Mouse (Mus musculus) adrenal gland, postnatal 14 days (tissue): ENCODE measurements around the gene Ift172. TPM values are rescaled to one million over a fixed set of nuclear protein-coding genes. Genes with fewer than 3 reads are reported as not detected.

Experiments
- DNase-seq: peaks from one replicate; pipeline ENCODE4 v3.0.0; 2021; ENCODE audit warnings: mixed read lengths
- total RNA-seq: library from RNA; stranded (reverse); gene quantifications from 2 replicates; pipeline ENCODE4 v1.2.3, GENCODE M21; 2021

The Ift172 gene
- total RNA-seq, 1 experiment from 2014 or later, result 36.0 TPM

DNA sequence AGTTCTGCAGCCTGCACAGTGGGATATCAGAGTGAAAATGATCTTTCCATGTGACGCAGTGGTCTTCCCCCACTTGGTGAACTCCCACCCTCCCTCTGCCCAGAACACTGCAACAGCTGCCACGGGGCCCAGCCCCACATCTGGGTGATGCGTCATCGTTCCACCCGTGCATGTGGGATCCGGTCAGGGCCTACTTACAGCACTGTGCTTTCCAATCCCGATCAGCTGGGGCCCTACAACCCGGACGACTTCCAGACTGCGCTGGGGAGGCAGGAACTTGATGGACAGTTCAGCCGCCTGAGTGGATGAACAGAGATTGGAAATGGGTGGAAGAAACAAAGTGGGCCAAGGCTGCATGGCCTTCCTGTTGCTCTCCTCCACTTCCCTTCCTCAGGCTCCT lies 33.3 kb downstream of the Ift172 start:
- no peak for DNase-seq

GRCm38 (mm10) chr5:31255971-31256370 lies 34.9 kb downstream of the Ift172 start:
- no peak for DNase-seq

GRCm38 (mm10) chr5:31255381-31255780 lies 35.5 kb downstream of the Ift172 start:
- no peak for DNase-seq

DNA sequence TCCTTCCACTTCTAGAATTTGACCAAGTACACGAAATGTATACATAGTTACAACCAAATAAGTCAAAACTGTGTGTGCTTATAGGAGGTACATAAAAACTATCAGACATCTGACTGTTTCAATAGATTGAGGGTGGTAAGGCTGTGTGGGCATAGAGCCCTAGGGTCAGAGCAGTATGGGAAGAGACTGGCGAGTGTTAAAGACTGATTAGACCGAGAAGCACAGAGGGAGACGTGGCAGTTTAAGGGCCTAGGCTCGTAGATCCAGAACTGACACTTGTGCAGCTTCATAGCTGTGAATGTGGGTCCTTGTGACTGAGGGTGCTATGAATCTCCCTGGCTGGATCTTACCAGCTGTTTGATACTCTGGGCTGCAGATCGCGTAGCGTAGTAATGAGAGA lies 36.0 kb downstream of the Ift172 start:
- no peak for DNase-seq

DNA sequence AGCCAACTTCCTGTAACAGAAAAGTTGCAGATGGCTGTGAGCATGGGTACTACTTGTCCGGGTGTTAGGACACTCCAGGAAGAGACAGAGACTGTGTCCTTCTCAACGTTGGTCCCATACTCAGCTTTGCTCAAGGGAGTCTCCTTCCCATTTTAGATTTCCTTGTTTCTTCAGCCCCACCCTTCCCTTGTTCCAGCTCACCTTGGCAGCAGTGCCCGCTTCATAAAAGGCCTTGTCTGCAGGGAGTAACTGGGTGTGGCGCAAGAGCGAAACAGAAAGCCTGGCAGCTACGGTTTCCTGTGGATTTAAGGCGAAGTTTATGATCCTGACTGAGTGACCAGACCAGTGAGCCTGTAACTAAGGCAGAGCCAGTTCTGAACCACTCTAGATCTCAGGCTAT lies 36.5 kb downstream of the Ift172 start:
- DNase-seq, result peak; percentile 72

GRCm38 (mm10) chr5:31253806-31254205 lies 37.1 kb downstream of the Ift172 start:
- DNase-seq, result no peak

DNA sequence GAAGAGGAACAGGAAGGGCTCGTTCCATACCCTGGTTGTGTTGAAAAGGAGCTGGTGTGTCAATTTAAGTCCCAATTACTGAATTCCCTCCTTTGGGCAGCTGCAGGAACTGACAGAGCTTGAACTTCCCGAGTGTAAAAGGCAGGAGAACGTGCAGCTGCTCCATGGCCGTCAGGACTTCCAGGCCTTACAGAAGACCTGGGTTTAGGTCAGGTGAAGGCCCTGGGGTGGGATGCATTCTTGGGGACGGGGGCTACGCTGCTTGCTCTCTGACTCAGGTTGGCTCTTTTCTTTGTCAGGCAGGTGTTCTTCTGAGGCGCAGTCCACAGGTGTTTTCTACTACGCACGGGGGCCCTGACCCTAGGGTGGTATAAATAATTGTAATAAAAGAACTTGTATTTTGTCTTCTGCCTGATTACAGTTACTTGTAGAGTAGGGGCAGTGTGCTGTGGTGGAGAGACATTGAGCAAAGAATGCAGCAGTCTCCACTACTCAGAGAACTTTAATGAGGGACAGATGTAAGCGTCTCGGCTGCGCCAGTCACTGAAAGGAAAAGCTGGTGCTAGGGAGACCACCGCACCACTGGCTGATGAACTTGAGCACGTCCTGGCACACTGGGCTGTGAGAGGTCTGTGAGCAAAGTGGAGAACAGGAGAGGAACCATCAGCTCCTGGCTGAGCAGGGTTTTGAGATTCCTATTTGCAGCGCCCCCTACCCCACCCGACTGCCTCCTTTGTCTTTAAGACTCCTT lies 37.9 kb downstream of the Ift172 start:
- DNase-seq, result no peak

DNA sequence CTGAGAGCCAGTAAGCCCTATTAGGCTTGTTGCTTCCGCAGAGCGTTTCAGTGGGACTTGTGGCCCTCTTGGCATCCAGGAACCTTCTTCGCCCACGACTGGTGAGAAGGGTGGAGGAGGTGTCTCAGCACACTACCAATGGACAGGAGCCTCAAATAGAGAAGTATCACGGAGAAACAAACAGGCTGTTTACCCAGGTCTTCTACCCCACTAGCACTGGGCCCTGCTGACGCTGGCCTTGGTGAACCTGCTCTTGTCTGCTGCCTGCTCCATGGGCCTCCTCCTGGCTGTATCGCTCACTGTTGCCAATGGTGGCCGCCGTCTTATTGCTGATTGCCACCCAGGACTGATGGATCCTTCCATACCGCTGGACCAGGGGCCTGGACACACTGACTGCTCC lies 38.8 kb downstream of the Ift172 start:
- DNase-seq, result no peak

GRCm38 (mm10) chr5:31251541-31252101 lies 39.3 kb downstream of the Ift172 start, which contains the start of gene Krtcap3:
Gene Krtcap3, plus strand, starts transcription at chr5:31251691.
- peak; percentile 51 for DNase-seq

- no peak for DNase-seq
These were observed 40.2 kb downstream of the Ift172 start for GRCm38 (mm10) chr5:31250716-31251115.

DNA sequence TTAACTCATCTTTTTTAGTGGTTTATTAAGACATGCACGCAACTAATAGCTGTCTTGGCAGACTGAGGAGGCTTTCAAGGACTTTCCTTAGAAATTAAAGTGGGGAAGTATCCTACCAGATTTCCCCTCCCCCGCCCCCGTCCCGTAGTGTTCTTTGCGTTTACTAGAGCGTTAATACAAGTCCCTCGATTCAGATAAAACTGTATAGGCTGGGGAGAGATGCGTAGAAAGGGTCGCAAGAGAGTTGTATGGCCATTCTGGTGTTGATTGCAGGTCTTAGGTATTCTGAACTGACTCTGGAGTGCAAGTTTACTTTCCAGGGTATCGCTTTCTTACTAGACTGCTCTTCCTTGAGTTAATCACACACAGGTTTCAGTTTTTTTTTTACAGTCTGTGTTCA lies 48.7 kb downstream of the Ift172 start:
- no peak for DNase-seq

GRCm38 (mm10) chr5:31241522-31242034 lies 49.3 kb downstream of the Ift172 start:
- no peak for DNase-seq

DNA sequence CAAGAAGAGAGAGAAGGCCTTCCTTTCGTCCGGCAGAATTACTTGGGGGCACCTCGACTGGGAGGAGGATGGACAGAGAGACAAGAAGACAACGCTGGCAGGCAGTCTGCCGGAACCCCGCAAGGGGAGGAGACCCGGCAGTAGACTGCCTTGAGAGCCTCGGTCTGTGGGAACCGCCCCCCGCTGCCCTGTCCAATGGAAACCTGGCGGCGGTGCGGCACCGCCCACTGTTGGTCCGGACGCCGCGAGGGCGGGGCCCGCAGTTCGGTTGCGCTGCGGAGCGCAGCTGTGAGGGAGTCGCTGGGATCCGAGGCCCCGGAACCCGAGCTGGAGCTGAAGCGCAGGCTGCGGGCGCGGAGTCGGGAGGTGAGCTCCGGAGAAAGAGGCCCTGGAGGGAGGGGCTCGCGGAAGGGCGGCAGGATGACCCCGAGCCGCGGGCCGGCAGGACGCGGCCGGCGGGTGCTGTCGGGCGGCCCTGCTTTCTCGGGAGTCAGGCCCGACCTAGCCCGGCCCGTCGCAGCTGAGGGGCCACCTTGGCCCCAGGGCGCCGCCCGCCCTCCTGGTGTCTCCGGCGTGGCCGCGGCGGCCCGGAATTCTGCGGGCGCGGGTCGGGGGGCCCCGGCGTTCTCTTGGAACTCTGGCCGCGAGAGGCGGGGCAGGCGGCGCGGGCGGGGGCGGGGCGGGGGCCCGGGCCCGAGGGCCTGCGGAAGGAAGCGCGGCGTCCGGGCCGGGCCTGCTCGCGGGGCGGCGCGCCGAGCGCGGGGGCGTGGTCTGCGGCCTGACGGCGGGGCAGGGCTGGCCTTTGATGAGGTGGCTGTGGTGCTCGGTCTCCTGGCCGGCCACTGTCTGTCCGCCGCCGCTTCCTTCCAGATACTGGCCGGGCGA lies 50.0 kb downstream of the Ift172 start, which contains the start of the genes Nrbp1 and Gm9970:
Gene Nrbp1 (plus strand): TSS at position 228 of the 885 bp plus-strand sequence.
Gene Gm9970 (minus strand): TSS at position 596 of the 885 bp plus-strand sequence.
- DNase-seq, result peak; percentile 98

DNA sequence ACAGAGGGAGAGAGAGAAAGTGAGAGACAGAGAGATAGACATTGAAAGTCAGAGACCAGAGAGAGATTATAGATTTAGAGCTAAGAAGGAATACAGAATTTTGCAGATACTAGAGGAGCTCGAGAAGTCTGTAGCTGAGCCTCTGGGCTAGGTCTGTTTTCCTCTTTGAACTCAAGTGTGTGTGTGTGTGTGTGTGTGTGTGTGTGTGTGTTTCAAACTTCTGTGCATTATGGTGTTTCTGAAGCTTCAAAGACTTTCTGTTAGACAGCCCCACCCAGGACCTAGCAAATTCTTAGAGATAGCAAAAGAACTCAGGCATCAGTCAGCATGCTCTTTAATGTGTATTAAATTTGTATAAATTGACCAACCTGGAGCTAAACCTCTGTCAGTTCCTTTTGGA lies 64.3 kb downstream of the Ift172 start:
- no peak for DNase-seq

DNA sequence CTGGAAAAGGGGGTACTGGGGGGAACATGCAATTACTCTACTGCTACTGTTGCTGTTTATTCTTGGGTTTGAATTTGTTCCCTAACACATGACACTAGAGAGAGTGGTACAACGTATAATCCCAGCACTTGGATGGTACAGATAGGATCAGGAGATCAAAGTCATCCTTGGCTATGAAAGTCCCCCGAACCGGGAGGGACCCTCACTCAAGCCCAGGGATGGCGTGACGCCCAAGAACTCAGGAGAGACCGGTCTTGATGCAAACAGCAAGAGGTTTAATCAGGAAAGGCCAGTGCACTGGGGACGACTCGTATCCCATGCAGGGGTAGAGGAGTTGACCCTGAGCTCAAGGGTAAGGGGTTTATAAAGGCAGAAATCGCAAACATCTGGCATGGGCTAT lies 68.2 kb downstream of the Ift172 start:
- no peak for DNase-seq

DNA sequence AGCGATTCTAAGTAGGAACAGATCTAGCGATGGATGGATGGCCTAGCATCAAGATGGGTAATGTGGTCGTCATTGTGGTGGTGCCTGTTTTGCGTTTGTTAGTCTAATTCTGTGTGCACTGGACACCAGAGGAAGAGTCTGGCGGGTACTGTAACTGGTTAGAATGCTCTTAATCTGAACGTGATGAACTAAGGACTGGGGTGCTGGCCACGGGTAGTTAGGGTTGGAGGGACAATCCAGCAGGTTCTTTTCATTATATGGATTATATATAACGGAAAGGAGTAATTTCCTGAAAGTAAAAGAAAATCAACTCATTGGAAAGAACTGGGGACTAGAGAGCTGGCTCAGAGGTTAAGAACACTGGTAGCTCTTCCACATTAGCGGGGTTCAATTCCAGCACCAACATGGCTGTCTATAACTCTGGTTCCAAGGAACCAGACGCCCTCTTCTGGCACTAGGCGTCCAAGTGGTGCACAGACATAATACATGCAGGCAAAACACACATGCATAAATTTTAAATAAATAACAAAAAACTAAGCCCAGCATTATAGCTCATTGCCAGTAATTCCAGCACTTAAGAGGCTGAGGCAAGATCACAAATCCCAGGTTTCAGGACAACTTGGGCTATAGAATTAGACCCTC lies 69.5 kb downstream of the Ift172 start:
- DNase-seq, result peak; percentile 68

DNA sequence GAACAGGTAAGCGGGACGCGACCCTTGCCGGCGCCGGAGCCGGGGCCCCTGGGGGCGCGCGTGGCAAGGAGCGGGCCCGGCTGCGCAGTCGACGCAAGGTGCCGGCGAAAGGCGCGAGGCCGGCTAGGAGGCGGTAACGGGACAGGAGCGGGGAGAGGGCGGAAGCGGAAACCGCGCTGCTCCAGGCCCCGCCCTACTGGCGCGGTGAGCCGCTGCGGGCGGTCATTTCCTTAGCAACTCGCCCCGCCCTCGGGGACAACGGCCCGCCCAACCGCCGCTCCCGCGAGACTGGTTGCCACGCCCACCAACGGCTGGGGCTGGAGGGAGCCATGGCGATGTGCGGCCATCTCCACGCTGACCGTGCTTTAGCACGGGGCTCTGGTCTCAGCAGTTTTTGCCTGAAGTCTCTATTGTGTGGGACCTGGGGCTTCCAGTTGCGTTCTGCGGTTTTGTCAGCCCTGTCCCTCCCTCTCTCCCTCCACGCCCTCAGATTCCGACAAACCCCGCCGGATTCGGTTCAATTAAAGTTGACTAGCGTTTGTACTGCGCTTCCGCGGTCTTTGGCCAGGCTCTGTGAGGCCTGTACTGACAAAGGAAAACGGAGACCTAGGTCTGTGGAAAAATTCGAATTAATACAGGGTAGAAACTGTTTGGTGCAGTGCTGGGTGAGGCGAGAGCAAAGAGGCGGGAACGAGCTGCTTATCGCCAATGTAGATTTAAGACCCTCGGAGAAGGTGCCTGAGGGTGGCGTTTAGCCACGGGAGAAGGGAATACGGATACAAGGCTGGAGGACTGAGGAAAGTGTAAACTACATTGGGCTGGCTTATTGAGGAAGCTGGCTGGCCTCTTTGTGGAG lies 70.2 kb downstream of the Ift172 start, which contains the start of gene Ppm1g:
Gene Ppm1g (minus strand): TSS at position 240 of the 856 bp plus-strand sequence.
- peak; percentile 99 for DNase-seq

GRCm38 (mm10) chr5:31219911-31220447 lies 70.9 kb downstream of the Ift172 start:
- DNase-seq, result peak; percentile 75

DNA sequence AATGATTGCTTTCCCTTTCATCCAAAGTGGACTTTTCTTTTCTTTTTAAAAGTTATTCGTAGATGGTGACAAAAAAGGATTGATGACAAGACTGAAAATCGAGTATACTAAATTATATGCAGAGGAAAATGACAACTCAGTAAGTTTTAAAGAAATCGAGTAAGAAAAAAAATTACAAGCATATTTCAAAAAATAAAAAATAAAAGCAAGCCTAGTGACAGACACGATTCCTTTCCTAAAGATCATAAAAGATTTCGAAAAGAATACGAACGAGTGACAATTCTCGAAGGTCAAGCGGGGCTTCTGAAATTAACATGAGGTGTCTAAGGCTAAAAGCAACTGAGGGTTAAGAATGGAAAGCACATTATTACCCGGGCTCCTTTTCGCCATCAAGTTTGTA lies 71.4 kb downstream of the Ift172 start:
- no peak for DNase-seq

DNA sequence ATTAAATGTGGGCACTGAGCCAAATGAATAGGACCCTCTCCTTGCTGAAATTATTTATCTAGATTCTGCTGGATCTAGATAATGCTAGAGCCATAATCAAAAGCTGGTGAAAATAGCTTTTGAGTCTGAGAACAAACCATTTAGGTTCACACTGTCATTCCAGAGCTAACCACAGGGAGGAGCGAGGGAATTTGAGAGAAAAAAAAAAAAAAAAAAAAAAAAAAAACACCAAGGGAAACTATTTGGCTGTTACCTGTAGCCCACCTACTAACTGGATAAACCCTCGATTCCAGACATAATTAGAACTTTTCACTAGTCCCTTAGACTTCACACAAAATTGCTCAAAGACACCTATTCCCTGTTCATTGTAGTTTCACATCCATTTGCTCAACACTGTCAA lies 71.8 kb downstream of the Ift172 start:
- DNase-seq, result peak; percentile 29

- DNase-seq, result peak; percentile 28
These were observed 72.6 kb downstream of the Ift172 start for GRCm38 (mm10) chr5:31218294-31218693.
